10 mouse cellular contexts compared by ENCODE assay signal in genomic region chr17:29245725-29246124, GRCm38 (mm10). TPM values are rescaled to one million over a fixed set of nuclear protein-coding genes. Genes with fewer than 3 reads are reported as not detected.
A peak's percentile ranks its signal among the peaks of the same experiment; 100 is the strongest.
DNase-seq lines count a peak whose midpoint lies in the region; ATAC-seq lines count a peak whose summit lies in the region.
"Had no signal": no experiment of that assay in that cellular context is flagged by ENCODE, and none has a peak within 500 bp of the region (broad histone marks: within the 10 kb centered on the region; RNA-seq: fewer than 3 reads in every experiment).

No protein-coding gene starts in this region.

- peak; percentile 27; the same call in 1 of the 2 replicates for ATAC-seq in hindbrain, embryonic 11.5 days (ENCODE audit: low FRiP score)
- ATAC-seq in midbrain, embryonic 12.5 days (ENCODE audit: low FRiP score, low read depth) = peak; percentile 30; the same call in 1 of the 2 replicates

- H3K4me1 ChIP-seq in hindbrain, embryonic 11.5 days (replicated peaks; ENCODE audit: control insufficient read depth, insufficient read depth, low read length) = peaks cover 10% of the 10 kb centered on the region; the same call in 1 of the 2 replicates
- H3K4me1 ChIP-seq in midbrain, embryonic 12.5 days = peaks cover 36% of the 10 kb centered on the region

- DNase-seq in heart, adult 11 months = peak; percentile 96
- DNase-seq in heart, postnatal 10 days = no peak
- peak; percentile 50 for DNase-seq in MN1 (ENCODE audit: low spot score)
- no peak for DNase-seq in hindbrain, embryonic 11.5 days (ENCODE audit: low spot score)
- no peak for DNase-seq in natural killer cell, adult 2 months (ENCODE audit: low spot score in 2 of 2)
- DNase-seq in urinary bladder, postnatal 4 days (ENCODE audit: low spot score in 2 of 2) = no peak
- DNase-seq in adrenal gland, postnatal 14 days = no peak
- DNase-seq: gastrocnemius, postnatal 36 days; thymus, postnatal 4 days had no signal

- H3K9me3 ChIP-seq in hindbrain, embryonic 11.5 days (ENCODE audit: control insufficient read depth, low read length) = no peaks in the 10 kb centered on the region
- no peaks in the 10 kb centered on the region for H3K9me3 ChIP-seq in midbrain, embryonic 12.5 days

- no peak overlapping the region for H3K4me3 ChIP-seq in hindbrain, embryonic 11.5 days (ENCODE audit: low read depth, low read length)
- no peak overlapping the region for H3K4me3 ChIP-seq in midbrain, embryonic 12.5 days

- intact Hi-C loops in heart, postnatal 10 days (cut with DNase I) = loop anchor here (1.0 to 2.0 kb wide), 2 partner anchors 68 to 197 kb away; no protein-coding TSS in a partner anchor

- H3K36me3 ChIP-seq in hindbrain, embryonic 11.5 days (ENCODE audit: control insufficient read depth, insufficient read depth, low read length) = no peaks in the 10 kb centered on the region; the same call in 1 of the 2 replicates
- peaks cover 21% of the 10 kb centered on the region for H3K36me3 ChIP-seq in midbrain, embryonic 12.5 days

- no peak overlapping the region for H3K4me2 ChIP-seq in hindbrain, embryonic 11.5 days (replicated peaks; ENCODE audit: low read depth, low read length)
- H3K4me2 ChIP-seq in midbrain, embryonic 12.5 days (replicated peaks) = no peak overlapping the region

- no peak overlapping the region for H3K9ac ChIP-seq in hindbrain, embryonic 11.5 days (ENCODE audit: low read depth, low read length)
- H3K9ac ChIP-seq in midbrain, embryonic 12.5 days (replicated peaks) = no peak overlapping the region

- H3K27ac ChIP-seq in hindbrain, embryonic 11.5 days (ENCODE audit: low read depth, low read length) = no peak overlapping the region
- H3K27ac ChIP-seq in midbrain, embryonic 12.5 days (replicated peaks) = peak overlapping the region; percentile 71

- no peaks in the 10 kb centered on the region for H3K27me3 ChIP-seq in hindbrain, embryonic 11.5 days (ENCODE audit: control insufficient read depth, insufficient read depth, low read length)
- peaks cover 9% of the 10 kb centered on the region for H3K27me3 ChIP-seq in midbrain, embryonic 12.5 days

- WGBS in hindbrain, embryonic 11.5 days = 52% methylated on average over 7 of the region's 7 CpGs
- WGBS in midbrain, embryonic 12.5 days = 29% methylated on average over 7 of the region's 7 CpGs

RNA-seq across cellular contexts. Expression of gene Cpne5, which starts 7.8 kb away (rescaled TPM):
- 1 to 10 TPM; 2.7 to 5.7 TPM for total RNA-seq in heart, postnatal 10 days (2021)
- 3.7 and 4.2 TPM in 2 replicates for polyA plus RNA-seq in hindbrain, embryonic 11.5 days (2014; fragmentation: Nextera tagmentation; extraction: Ambion mirVana)
- polyA plus RNA-seq in midbrain, embryonic 12.5 days (2016; fragmentation: Nextera tagmentation; extraction: Ambion mirVana) = 12.6 and 14.4 TPM in 2 replicates
- total RNA-seq in adrenal gland, postnatal 14 days (2021) = 0.52 and 0.83 TPM in 2 replicates
- total RNA-seq: gastrocnemius, postnatal 36 days had no signal

RNA-seq across cellular contexts. Expression of gene Ppil1, which starts 18.3 kb away (rescaled TPM):
- 10 to 100 TPM; 31.2 to 34.1 TPM for total RNA-seq in heart, postnatal 10 days (2021)
- 128 and 142 TPM in 2 replicates for polyA plus RNA-seq in hindbrain, embryonic 11.5 days (2014; fragmentation: Nextera tagmentation; extraction: Ambion mirVana)
- 124 and 129 TPM in 2 replicates for polyA plus RNA-seq in midbrain, embryonic 12.5 days (2016; fragmentation: Nextera tagmentation; extraction: Ambion mirVana)
- 26.0 and 26.4 TPM in 2 replicates for total RNA-seq in adrenal gland, postnatal 14 days (2021)

RNA-seq across cellular contexts. Expression of gene BC004004, which starts 22.9 kb away (rescaled TPM):
- total RNA-seq in heart, postnatal 10 days (2021) = 100 to 1,000 TPM; 193 to 194 TPM
- polyA plus RNA-seq in hindbrain, embryonic 11.5 days (2014; fragmentation: Nextera tagmentation; extraction: Ambion mirVana) = 75.5 and 79.4 TPM in 2 replicates
- 71.7 and 73.7 TPM in 2 replicates for polyA plus RNA-seq in midbrain, embryonic 12.5 days (2016; fragmentation: Nextera tagmentation; extraction: Ambion mirVana)
- 135 and 139 TPM in 2 replicates for total RNA-seq in adrenal gland, postnatal 14 days (2021)

Comparison
In these comparisons a context has a peak if more than half of its experiments do, and no peak if none do; other contexts are left out.
1. DNase-seq: peak in heart, adult 11 months (single experiment) and MN1 (single experiment); none in heart, postnatal 10 days (0 of 2), hindbrain, embryonic 11.5 days (single experiment), natural killer cell, adult 2 months (0 of 2), urinary bladder, postnatal 4 days (0 of 2) and adrenal gland, postnatal 14 days (single experiment).